Mouse (Mus musculus): ENCODE data around the gene Arrb1. TPM values are rescaled to one million over a fixed set of nuclear protein-coding genes. Genes with fewer than 3 reads are reported as not detected.

Gene Arrb1
- polyA plus RNA-seq (2012; rRNA removed), result 13.3 and 19.2 TPM in 2 replicates

GRCm38 (mm10) chr7:99534901-99535735, at the start of gene Arrb1:
TSS of gene Arrb1 (plus strand) at chr7:99535466.

GRCm38 (mm10) chr7:99626376-99627270, 91.4 kb downstream of the Arrb1 start, which contains the start of gene Tpbgl:
TSS of gene Tpbgl (minus strand) at chr7:99627103.

Other genes starting within 250 kb of the Arrb1 start
- gene Serpinh1, start 182.2 kb upstream of the Arrb1 start, polyA plus RNA-seq (2012; rRNA removed), result 123 and 168 TPM in 2 replicates
- gene Gdpd5, start 154.1 kb upstream of the Arrb1 start, polyA plus RNA-seq (2012; rRNA removed), result 12.6 and 23.0 TPM in 2 replicates
- gene Klhl35, start 69.5 kb upstream of the Arrb1 start, polyA plus RNA-seq (2012; rRNA removed), result 0.30 and 0.33 TPM in 2 replicates
- 74.9 and 78.1 TPM in 2 replicates for gene Rps3, start 51.7 kb upstream of the Arrb1 start, polyA plus RNA-seq (2012; rRNA removed)
- 1.8 and 2.5 TPM in 2 replicates for gene Tpbgl, start 91.6 kb downstream of the Arrb1 start, polyA plus RNA-seq (2012; rRNA removed)
- 5.0 and 7.2 TPM in 2 replicates for gene Slco2b1, start 175.9 kb downstream of the Arrb1 start, polyA plus RNA-seq (2012; rRNA removed)
- not detected in 2 replicates for gene Olfr520, start 194.8 kb downstream of the Arrb1 start, polyA plus RNA-seq (2012; rRNA removed)
- not detected in 2 replicates for gene Olfr521, start 228.0 kb downstream of the Arrb1 start, polyA plus RNA-seq (2012; rRNA removed)

All from stomach, adult 2 months (tissue).